Mouse (Mus musculus) CH12.LX (cell line): ENCODE measurements around the gene G2e3. TPM values are rescaled to one million over a fixed set of nuclear protein-coding genes. Genes with fewer than 3 reads are reported as not detected.

Experiments
- DNase-seq: peaks from one replicate; pipeline ENCODE4 v3.0.0-alpha.2; 2013; ENCODE audit errors: extremely low read depth
- H3K27ac ChIP-seq: 2 replicates; pipeline ENCODE4 v1.5.1; 2012; ENCODE audit warnings: low read depth, mild to moderate bottlenecking, control low read depth, moderate library complexity; ENCODE audit not compliant: insufficient read depth
- H3K27me3 ChIP-seq: replicated peaks from 2 replicates; pipeline ENCODE3; 2012; ENCODE audit warnings: inconsistent platforms
- H3K36me3 ChIP-seq, 2 experiments: replicated peaks in 1 of 2; 2 replicates each; pipeline versions ENCODE3 to v1.6.1; 2012; ENCODE audit warnings: inconsistent platforms in 1 of 2, low read length in 1 of 2, mild to moderate bottlenecking in 1 of 2, mixed read lengths in 1 of 2, moderate library complexity in 1 of 2; ENCODE audit not compliant: control insufficient read depth in 1 of 2, insufficient read depth in 1 of 2
- H3K4me1 ChIP-seq, 2 experiments: 2 replicates each; pipeline ENCODE4 v1.6.1; 2012; ENCODE audit warnings: inconsistent platforms in 1 of 2, moderate library complexity in 1 of 2; ENCODE audit not compliant: insufficient read depth in 2 of 2, control insufficient read depth in 1 of 2
- H3K4me2 ChIP-seq: 2 replicates; pipeline ENCODE4 v1.6.1; 2012; ENCODE audit warnings: low read depth, mild to moderate bottlenecking, control low read depth; ENCODE audit not compliant: poor library complexity, insufficient read depth, severe bottlenecking
- H3K4me3 ChIP-seq, 3 experiments: fragments of 150-350 bp in 1 of 3; sonication (generic) in 1 of 3; replicated peaks in 1 of 3; 2 replicates each; pipeline versions ENCODE3 to v1.5.1; 2011 to 2012; ENCODE audit warnings: low read depth in 2 of 3, low read length in 2 of 3, mild to moderate bottlenecking in 2 of 3, moderate library complexity in 2 of 3, control low read depth in 1 of 3, improper control_type of control experiment in 1 of 3, inconsistent platforms in 1 of 3, mixed read lengths in 1 of 3; ENCODE audit not compliant: poor library complexity in 1 of 3
- H3K79me2 ChIP-seq: replicated peaks from 2 replicates; pipeline ENCODE4 v1.6.1; 2012; ENCODE audit warnings: mild to moderate bottlenecking, moderate library complexity; ENCODE audit not compliant: control insufficient read depth, poor library complexity, insufficient read depth, severe bottlenecking; ENCODE audit errors: extremely low read depth
- H3K9ac ChIP-seq: 2 replicates; pipeline ENCODE4 v1.6.1; 2012; ENCODE audit warnings: low read depth, mild to moderate bottlenecking, control low read depth, moderate library complexity; ENCODE audit not compliant: insufficient read depth
- H3K9me3 ChIP-seq: replicated peaks from 2 replicates; pipeline ENCODE3; 2012; ENCODE audit warnings: low read length, inconsistent platforms, mixed read lengths
- BHLHE40 ChIP-seq: IDR thresholded peaks from 2 replicates; pipeline ENCODE4 v1.6.1; 2011; ENCODE audit warnings: mild to moderate bottlenecking, low read depth, low read length, improper control_type of control experiment
- CHD1 ChIP-seq: IDR thresholded peaks from 2 replicates; pipeline ENCODE4 v1.6.1; 2012; ENCODE audit warnings: low read depth, low read length, improper control_type of control experiment, inconsistent platforms
- CHD2 ChIP-seq: IDR thresholded peaks from 2 replicates; pipeline ENCODE4 v1.6.1; 2011; ENCODE audit warnings: low read length, improper control_type of control experiment
- CTCF ChIP-seq, 2 experiments: IDR thresholded peaks in 1 of 2; conservative IDR thresholded peaks in 1 of 2; 2 replicates each; pipeline ENCODE4 v1.5.1; 2011 to 2012; ENCODE audit warnings: low read depth in 2 of 2, low read length in 2 of 2, improper control_type of control experiment in 1 of 2, inconsistent platforms in 1 of 2, mild to moderate bottlenecking in 1 of 2, moderate library complexity in 1 of 2
- E2F4 ChIP-seq: IDR thresholded peaks from 2 replicates; pipeline ENCODE4 v1.6.1; 2011; ENCODE audit warnings: low read depth, low read length, improper control_type of control experiment; ENCODE audit not compliant: insufficient replicate concordance
- ELF1 ChIP-seq: IDR thresholded peaks from 2 replicates; pipeline ENCODE4 v1.6.1; 2014; ENCODE audit warnings: low read depth, mild to moderate bottlenecking, inconsistent platforms, low read length, improper control_type of control experiment
- ETS1 ChIP-seq: conservative IDR thresholded peaks from 2 replicates; pipeline ENCODE4 v1.6.1; 2012; ENCODE audit warnings: low read depth, mild to moderate bottlenecking, inconsistent platforms, low read length, improper control_type of control experiment, moderate library complexity
- HCFC1 ChIP-seq: IDR thresholded peaks from 2 replicates; pipeline ENCODE4 v1.6.1; 2012; ENCODE audit warnings: low read depth, mild to moderate bottlenecking, inconsistent platforms, low read length, improper control_type of control experiment
- IRF4 ChIP-seq: IDR thresholded peaks from 2 replicates; pipeline ENCODE4 v1.6.1; 2014; ENCODE audit warnings: low read depth, mild to moderate bottlenecking, inconsistent platforms, low read length, improper control_type of control experiment
- KAT2A ChIP-seq: IDR thresholded peaks from 2 replicates; pipeline ENCODE4 v1.6.1; 2012; ENCODE audit warnings: low read length, improper control_type of control experiment, inconsistent platforms; ENCODE audit not compliant: insufficient replicate concordance
- MAZ ChIP-seq: IDR thresholded peaks from 2 replicates; pipeline ENCODE4 v1.6.1; 2012; ENCODE audit warnings: low read depth, mild to moderate bottlenecking, inconsistent platforms, low read length, improper control_type of control experiment, moderate library complexity
- MXI1 ChIP-seq: IDR thresholded peaks from 2 replicates; pipeline ENCODE4 v1.6.1; 2011; ENCODE audit warnings: mild to moderate bottlenecking, low read depth, low read length, improper control_type of control experiment
- MYC ChIP-seq: IDR thresholded peaks from 2 replicates; pipeline ENCODE4 v1.6.1; 2011; ENCODE audit warnings: low read depth, mild to moderate bottlenecking, improper control_type of control experiment, low read length
- NELFE ChIP-seq: IDR thresholded peaks from 2 replicates; pipeline ENCODE4 v1.6.1; 2011; ENCODE audit warnings: low read depth, low read length, improper control_type of control experiment
- NRF1 ChIP-seq: IDR thresholded peaks from 2 replicates; pipeline ENCODE4 v1.6.1; 2014; ENCODE audit warnings: low read depth, mild to moderate bottlenecking, inconsistent platforms, low read length, improper control_type of control experiment, moderate library complexity
- POLR2A ChIP-seq: IDR thresholded peaks from 2 replicates; pipeline ENCODE4 v1.6.1; 2011; ENCODE audit warnings: low read depth, mild to moderate bottlenecking, improper control_type of control experiment, low read length
- POLR2AphosphoS2 ChIP-seq: IDR thresholded peaks from 2 replicates; pipeline ENCODE4 v1.6.1; 2011; ENCODE audit warnings: low read depth, low read length, improper control_type of control experiment
- TBP ChIP-seq: conservative IDR thresholded peaks from 2 replicates; pipeline ENCODE4 v1.6.1; 2011; ENCODE audit warnings: low read depth, low read length, improper control_type of control experiment
- TCF12 ChIP-seq: IDR thresholded peaks from 2 replicates; pipeline ENCODE4 v1.6.1; 2014; ENCODE audit warnings: low read depth, mild to moderate bottlenecking, inconsistent platforms, low read length, improper control_type of control experiment
- UBTF ChIP-seq: IDR thresholded peaks from 2 replicates; pipeline ENCODE4 v1.6.1; 2012; ENCODE audit warnings: low read depth, mild to moderate bottlenecking, inconsistent platforms, low read length, improper control_type of control experiment, moderate library complexity
- USF1 ChIP-seq: IDR thresholded peaks from 2 replicates; pipeline ENCODE4 v1.6.1; 2014; ENCODE audit warnings: low read depth, mild to moderate bottlenecking, inconsistent platforms, low read length, improper control_type of control experiment
- USF2 ChIP-seq: conservative IDR thresholded peaks from 2 replicates; pipeline ENCODE4 v1.6.1; 2011; ENCODE audit warnings: low read depth, low read length, improper control_type of control experiment
- ZKSCAN1 ChIP-seq: IDR thresholded peaks from 2 replicates; pipeline ENCODE4 v1.6.1; 2012; ENCODE audit warnings: low read depth, inconsistent platforms, low read length, improper control_type of control experiment, borderline replicate concordance
- ZMIZ1 ChIP-seq: IDR thresholded peaks from 2 replicates; pipeline ENCODE4 v1.6.1; 2012; ENCODE audit warnings: low read depth, mild to moderate bottlenecking, inconsistent platforms, low read length, improper control_type of control experiment
- dilution Hi-C: fragments of 300-500 bp; cut with MboI; formaldehyde crosslinking; loops from 2 replicates; pipeline ENCODE4 v1.14.3; 2020; ENCODE audit warnings: low sequenced_read_pairs; ENCODE audit not compliant: extremely low pct_unique_long_range_greater_than_20kb, extremely low pct_ligation_motif_present
- in situ Hi-C: fragments of 300-500 bp; cut with MboI; formaldehyde crosslinking; loops from 3 replicates; pipeline ENCODE4 v1.14.3; 2019; ENCODE audit warnings: low sequenced_read_pairs, low pct_ligation_motif_present, low pct_unique_long_range_greater_than_20kb, mixed read lengths
- polyA plus RNA-seq: library from polyadenylated mRNA; unstranded; fragments of >175 nt; gene quantifications from 2 replicates; pipeline ENCODE4 v1.2.1, GENCODE M21; 2012; ENCODE audit warnings: low read depth; ENCODE audit not compliant: insufficient read length
- total RNA-seq, 2 experiments: library from RNA; depleted of rRNA; stranded (reverse); fragments of 300-350 nt in 1 of 2; fragments of >200 nt in 1 of 2; gene quantifications; 2 replicates each; pipeline ENCODE4 v1.2.3; 2012 to 2014

Gene G2e3
- total and polyA plus RNA-seq, 3 experiments = 13.7 to 33.3 (median 15.2) TPM

DNA sequence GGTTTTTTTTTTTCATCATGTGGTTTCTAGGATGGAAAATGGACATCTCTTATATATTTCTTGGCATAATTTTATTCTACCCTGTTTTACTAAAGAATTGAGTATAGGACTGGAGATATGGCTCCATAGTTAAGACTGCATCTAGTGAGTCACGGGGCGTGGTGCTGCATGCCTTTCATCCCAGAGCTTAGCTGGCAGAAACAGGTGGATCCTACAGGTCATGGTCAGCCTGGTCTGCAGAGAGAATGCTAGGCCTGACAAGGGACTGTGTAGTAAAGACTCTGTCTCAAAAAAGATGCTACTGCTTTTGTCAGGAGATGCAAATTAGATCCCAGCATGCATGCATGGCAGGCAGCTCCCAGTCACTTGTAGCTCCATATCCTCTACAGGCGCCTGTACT is 20.6 kb downstream of the G2e3 start:
- TF ChIP-seq POLR2AphosphoS2 (no peak), USF2 (no peak), USF1 (no peak), CHD1 (no peak), CTCF (conservative IDR thresholded peaks at IDR 0.05 in 1 of 2, IDR thresholded peaks at IDR 0.05 in 1 of 2; ENCODE audit: low read depth in 2 of 2, low read length in 2 of 2) (no peak), ETS1 (no peak), ZKSCAN1 (no peak), UBTF (no peak), MXI1 (no peak), POLR2A (no peak), MAZ (no peak), NRF1 (no peak), NELFE (no peak)
- no peaks in the 10 kb centered on the region for H3K27me3 ChIP-seq
- H3K9me3 ChIP-seq = no peaks in the 10 kb centered on the region
- H3K4me2 ChIP-seq = no peak overlapping the region
- H3K36me3 ChIP-seq = peaks cover 32 to 78% of the 10 kb centered on the region in 2 experiments
- no peak for DNase-seq
- H3K79me2 ChIP-seq = no peaks in the 10 kb centered on the region; the same call in 1 of the 2 replicates
- no peak overlapping the region for H3K4me3 ChIP-seq
- no peak overlapping the region for H3K27ac ChIP-seq
- no peak overlapping the region for H3K9ac ChIP-seq
- in situ Hi-C loops (no loop called here), dilution Hi-C loops (no loop called here)
- H3K4me1 ChIP-seq = no peaks in the 10 kb centered on the region

DNA sequence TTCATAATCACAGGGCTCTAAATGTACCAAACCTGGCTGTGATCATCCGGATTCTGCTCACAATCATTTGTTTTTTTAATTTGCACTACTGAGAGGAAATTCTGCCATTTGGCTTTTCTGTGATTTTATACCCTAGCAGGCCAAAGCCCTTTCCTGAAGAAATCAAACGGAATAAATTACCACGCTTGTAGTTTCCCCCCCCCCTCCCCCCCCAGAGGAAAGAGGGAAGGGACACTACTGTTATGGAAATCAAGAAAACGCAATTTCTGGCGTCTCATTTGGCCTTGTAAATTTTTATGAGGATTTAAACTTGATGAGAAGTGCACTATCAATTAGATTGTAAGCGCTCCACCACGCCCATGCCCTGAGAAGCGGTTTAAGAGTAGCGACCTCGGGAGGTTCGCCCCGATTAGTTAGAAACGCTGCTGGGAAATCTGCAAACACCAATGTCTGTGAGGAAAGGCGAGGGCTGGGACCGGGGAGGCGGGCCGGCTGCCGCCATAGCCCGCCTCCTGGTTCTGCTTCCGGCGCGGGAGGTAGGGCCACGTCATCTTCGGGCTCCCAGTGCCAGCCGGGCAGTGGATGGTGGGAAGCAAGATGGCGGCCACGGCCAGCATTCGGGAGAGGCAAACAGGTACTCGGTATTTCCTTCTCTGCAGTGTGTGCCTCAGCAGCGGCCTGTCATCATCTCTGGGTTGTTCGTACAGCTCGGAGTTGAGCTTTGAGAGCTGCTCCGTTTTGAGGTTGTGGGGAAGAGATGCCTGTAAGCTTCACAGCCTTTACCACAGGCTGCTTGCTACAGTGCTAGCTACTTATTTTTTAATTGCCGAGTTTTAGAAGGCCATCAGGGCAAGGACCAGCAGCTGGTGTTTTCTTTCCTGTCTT is 29.4 kb downstream of the G2e3 start, which contains the start of gene Scfd1:
Gene Scfd1 (plus strand): TSS at position 508 of the 885 bp plus-strand sequence.
- dilution Hi-C loops = no loop called here

More for the DNA sequence above, 29.4 kb downstream of the G2e3 start, which contains the start of gene Scfd1:
- in situ Hi-C loops = no loop called here
- H3K4me2 ChIP-seq = peak within 1 kb of the TSS; percentile 75; the same call in 1 of the 2 replicates
- peak; percentile 93 for DNase-seq
- H3K27ac ChIP-seq = peak within 1 kb of the TSS; percentile 76
- H3K79me2 ChIP-seq = peaks cover 30% of the 10 kb centered on the region
- peaks cover 14 to 45% of the 10 kb centered on the region in 2 experiments for H3K36me3 ChIP-seq
- H3K4me3 ChIP-seq = peak within 1 kb of the TSS; percentile 93 to 100 (median 100)
- TF ChIP-seq IRF4 (peak; percentile 77), ETS1 (no peak), NRF1 (peak; percentile 58), BHLHE40 (no peak), CTCF (conservative IDR thresholded peaks at IDR 0.05 in 1 of 2, IDR thresholded peaks at IDR 0.05 in 1 of 2; ENCODE audit: low read depth in 2 of 2, low read length in 2 of 2) (no peak), MYC (no peak), ZKSCAN1 (no peak), POLR2AphosphoS2 (peak; percentile 98), ZMIZ1 (peak; percentile 70; the same call in 1 of the 2 replicates), POLR2A (peak; percentile 87), MXI1 (peak; percentile 37; the same call in 1 of the 2 replicates), HCFC1 (peak; percentile 89), KAT2A (peak; percentile 68; the same call in 1 of the 2 replicates), TBP (peak; percentile 79; the same call in 1 of the 2 replicates), USF1 (no peak), E2F4 (0 out of 2 replicates have a peak, but pooled peaks have one; percentile 39), CHD2 (peak; percentile 64; the same call in 1 of the 2 replicates), ELF1 (peak; percentile 88), TCF12 (peak; percentile 93), NELFE (peak; percentile 83)
- no peaks in the 10 kb centered on the region for H3K9me3 ChIP-seq
- peak within 1 kb of the TSS; percentile 100 for H3K9ac ChIP-seq
- peaks cover 0 to 18% of the 10 kb centered on the region in 2 experiments; a peak in 3 of 4 replicates for H3K4me1 ChIP-seq
- no peaks in the 10 kb centered on the region for H3K27me3 ChIP-seq
